8 mouse cellular contexts compared by ENCODE assay signal in genomic region chr13:98030959-98031641, GRCm38 (mm10).
DNase-seq lines count a peak whose midpoint lies in the region; ATAC-seq and TF ChIP-seq lines count a peak whose summit lies in the region.

No protein-coding gene starts in this region.

- peak overlapping the region; percentile 11; the same call in 1 of the 2 replicates for H3K4me2 ChIP-seq in embryonic facial prominence, embryonic 11.5 days (ENCODE audit: low read depth, low read length)
- H3K4me2 ChIP-seq in limb, embryonic 11.5 days (ENCODE audit: low read depth, severe bottlenecking), result peak overlapping the region; percentile 17; the same call in 1 of the 2 replicates
- peak overlapping the region; percentile 44 for H3K4me2 ChIP-seq in midbrain, embryonic 14.5 days (ENCODE audit: low read length)

- no peaks in the 10 kb centered on the region for H3K9me3 ChIP-seq in embryonic facial prominence, embryonic 11.5 days (replicated peaks; ENCODE audit: control insufficient read depth, low read length)
- H3K9me3 ChIP-seq in limb, embryonic 11.5 days (ENCODE audit: control insufficient read depth, low read length), result no peaks in the 10 kb centered on the region
- no peaks in the 10 kb centered on the region for H3K9me3 ChIP-seq in midbrain, embryonic 14.5 days (ENCODE audit: control insufficient read depth, low read length)

- 13% methylated on average over 16 of the region's 16 CpGs for WGBS in embryonic facial prominence, embryonic 11.5 days
- 14% methylated on average over 16 of the region's 16 CpGs for WGBS in heart, adult 2 months
- 15% methylated on average over 16 of the region's 16 CpGs for WGBS in kidney, adult 2 months
- 15% methylated on average over 16 of the region's 16 CpGs for WGBS in limb, embryonic 11.5 days
- WGBS in midbrain, embryonic 14.5 days, result 14% methylated on average over 16 of the region's 16 CpGs

- peak; percentile 94 for TF ChIP-seq CTCF in heart, adult 2 months (IDR thresholded peaks at IDR 0.05)
- peak; percentile 85 for TF ChIP-seq CTCF in kidney, adult 2 months (conservative IDR thresholded peaks at IDR 0.05; ENCODE audit: insufficient read depth, insufficient read length, low read depth, low read length)

- TF ChIP-seq POLR2A in heart, adult 2 months (IDR thresholded peaks at IDR 0.05; ENCODE audit: insufficient read depth, low read depth, low read length), result 0 out of 2 replicates have a peak, but pooled peaks have one; percentile 11
- TF ChIP-seq POLR2A in kidney, adult 2 months (IDR thresholded peaks at IDR 0.05; ENCODE audit: low read depth, low read length), result no peak

- H3K4me3 ChIP-seq in embryonic facial prominence, embryonic 11.5 days (ENCODE audit: low read depth, low read length), result no peak overlapping the region
- H3K4me3 ChIP-seq in heart, adult 2 months, result peak overlapping the region; percentile 52
- H3K4me3 ChIP-seq in kidney, adult 2 months (ENCODE audit: insufficient read depth, low read depth, low read length), result peak overlapping the region; percentile 38; the same call in 1 of the 2 replicates
- no peak overlapping the region for H3K4me3 ChIP-seq in limb, embryonic 11.5 days (ENCODE audit: low read depth, low read length)
- H3K4me3 ChIP-seq in midbrain, embryonic 14.5 days (replicated peaks; ENCODE audit: low read depth, low read length), result no peak overlapping the region

- no peaks in the 10 kb centered on the region for H3K27me3 ChIP-seq in embryonic facial prominence, embryonic 11.5 days (ENCODE audit: control insufficient read depth, insufficient read depth, low read length)
- no peaks in the 10 kb centered on the region for H3K27me3 ChIP-seq in heart, adult 2 months (ENCODE audit: control insufficient read depth, insufficient read depth, low read length)
- no peaks in the 10 kb centered on the region for H3K27me3 ChIP-seq in kidney, adult 2 months (replicated peaks; ENCODE audit: control insufficient read depth, insufficient read depth, low read length)
- no peaks in the 10 kb centered on the region for H3K27me3 ChIP-seq in limb, embryonic 11.5 days (ENCODE audit: control insufficient read depth, insufficient read depth, low read length)
- H3K27me3 ChIP-seq in midbrain, embryonic 14.5 days (ENCODE audit: control insufficient read depth, insufficient read depth, low read length), result no peaks in the 10 kb centered on the region

- H3K4me1 ChIP-seq in embryonic facial prominence, embryonic 11.5 days (ENCODE audit: control insufficient read depth, insufficient read depth, low read length), result no peaks in the 10 kb centered on the region
- H3K4me1 ChIP-seq in heart, adult 2 months (ENCODE audit: control insufficient read depth, insufficient read depth, low read length), result peaks cover 10% of the 10 kb centered on the region
- peaks cover 2% of the 10 kb centered on the region; the same call in 1 of the 2 replicates for H3K4me1 ChIP-seq in kidney, adult 2 months (ENCODE audit: control insufficient read depth, insufficient read depth, low read length)
- peaks cover 14% of the 10 kb centered on the region for H3K4me1 ChIP-seq in limb, embryonic 11.5 days (ENCODE audit: control insufficient read depth, insufficient read depth, low read length)
- H3K4me1 ChIP-seq in midbrain, embryonic 14.5 days (ENCODE audit: control insufficient read depth, insufficient read depth, low read length), result peaks cover 15% of the 10 kb centered on the region

- no peaks in the 10 kb centered on the region for H3K79me2 ChIP-seq in heart, adult 2 months (replicated peaks; ENCODE audit: control insufficient read depth, insufficient read depth, low read length)

- 0 out of 2 replicates have a peak overlapping the region, but pooled peaks have one; percentile 9 for H3K9ac ChIP-seq in embryonic facial prominence, embryonic 11.5 days (replicated peaks; ENCODE audit: low read length)
- H3K9ac ChIP-seq in heart, adult 2 months (ENCODE audit: low read depth, low read length), result peak overlapping the region; percentile 35; the same call in 1 of the 2 replicates
- H3K9ac ChIP-seq in limb, embryonic 11.5 days (ENCODE audit: low read length), result 0 out of 2 replicates have a peak overlapping the region, but pooled peaks have one; percentile 34
- H3K9ac ChIP-seq in midbrain, embryonic 14.5 days (replicated peaks; ENCODE audit: low read length), result no peak overlapping the region

- no peak overlapping the region for H3K27ac ChIP-seq in embryonic facial prominence, embryonic 11.5 days (replicated peaks; ENCODE audit: low read depth, low read length)
- peak overlapping the region; percentile 55; the same call in 1 of the 2 replicates for H3K27ac ChIP-seq in heart, adult 2 months
- no peak overlapping the region for H3K27ac ChIP-seq in kidney, adult 2 months (ENCODE audit: insufficient read depth, low read depth, low read length)
- H3K27ac ChIP-seq in limb, embryonic 11.5 days (replicated peaks; ENCODE audit: low read depth, low read length), result no peak overlapping the region
- no peak overlapping the region for H3K27ac ChIP-seq in midbrain, embryonic 14.5 days (replicated peaks; ENCODE audit: low read depth, low read length)

- peak; percentile 93 for DNase-seq in 3T3-L1 (ENCODE audit: low read depth, low spot score)
- peak; percentile 54 for DNase-seq in adrenal gland, postnatal 25 days
- DNase-seq in embryonic facial prominence, embryonic 11.5 days (ENCODE audit: low spot score), result peak; percentile 94
- DNase-seq in heart, adult 2 months, result peak; percentile 76
- DNase-seq in kidney, adult 2 months, result peak; percentile 91
- peak; percentile 90 for DNase-seq in limb, embryonic 11.5 days (ENCODE audit: low spot score)
- peak; percentile 95 for DNase-seq in midbrain, embryonic 14.5 days
- peak; percentile 45 for DNase-seq in spleen, adult 12 weeks (ENCODE audit: low spot score)

- intact Hi-C loops in heart, adult 2 months (cut with DNase I), result loop anchor here (1.0 to 5.0 kb wide), 5 partner anchors 9 to 271 kb away; partner anchors contain the start of gene Arhgef28

- peak; percentile 45; the same call in 1 of the 2 replicates for ATAC-seq in embryonic facial prominence, embryonic 11.5 days (replicated peaks; ENCODE audit: insufficient number of reproducible peaks, low FRiP score, low TSS enrichment, low read depth)
- ATAC-seq in limb, embryonic 11.5 days (ENCODE audit: insufficient number of reproducible peaks, low FRiP score, low TSS enrichment, low read depth), result peak; percentile 70; the same call in 1 of the 2 replicates
- ATAC-seq in midbrain, embryonic 14.5 days (ENCODE audit: low FRiP score, low TSS enrichment), result peak; percentile 65; the same call in 1 of the 2 replicates

- H3K36me3 ChIP-seq in embryonic facial prominence, embryonic 11.5 days (replicated peaks; ENCODE audit: control insufficient read depth, insufficient read depth, low read depth, low read length), result no peaks in the 10 kb centered on the region
- no peaks in the 10 kb centered on the region for H3K36me3 ChIP-seq in heart, adult 2 months (ENCODE audit: control insufficient read depth, insufficient read depth, low read length)
- no peaks in the 10 kb centered on the region for H3K36me3 ChIP-seq in kidney, adult 2 months (ENCODE audit: control insufficient read depth, insufficient read depth, low read length)
- no peaks in the 10 kb centered on the region for H3K36me3 ChIP-seq in limb, embryonic 11.5 days (ENCODE audit: control insufficient read depth, insufficient read depth, low read length)
- no peaks in the 10 kb centered on the region for H3K36me3 ChIP-seq in midbrain, embryonic 14.5 days (ENCODE audit: control insufficient read depth, insufficient read depth, low read length)

- TF ChIP-seq EP300 in heart, adult 2 months (IDR thresholded peaks at IDR 0.05; ENCODE audit: insufficient read depth, low read depth, low read length), result peak; percentile 78; the same call in 1 of the 2 replicates

Comparison
In these comparisons a context has a peak if more than half of its experiments do, and no peak if none do; other contexts are left out.
1. DNase-seq: peak in every context shown above with its lines; median percentile 95 in midbrain, embryonic 14.5 days; 94 in embryonic facial prominence, embryonic 11.5 days; 93 in 3T3-L1; 91 in kidney, adult 2 months; 90 in limb, embryonic 11.5 days; 76 in heart, adult 2 months; 54 in adrenal gland, postnatal 25 days; 45 in spleen, adult 12 weeks.
2. H3K4me3 ChIP-seq: peak in heart, adult 2 months (single experiment) and kidney, adult 2 months (single experiment); none in embryonic facial prominence, embryonic 11.5 days (single experiment), limb, embryonic 11.5 days (single experiment) and midbrain, embryonic 14.5 days (single experiment).
3. Peak in every context shown above with its lines, with median percentiles within 50 percentile points of each other: ATAC-seq and H3K4me2 ChIP-seq.